Mouse (Mus musculus): Measurements from ENCODE around the gene Fkbp10.

Fkbp10 gene

GRCm38 (mm10) chr11:100411736-100412135 lies 3.8 kb upstream of the Fkbp10 start:
- DNase-seq (ENCODE audit: low spot score in 2 of 2), result no peak

GRCm38 (mm10) chr11:100413541-100413940 lies 2.0 kb upstream of the Fkbp10 start:
- no peak for DNase-seq (ENCODE audit: low spot score in 2 of 2)

- DNase-seq (ENCODE audit: low spot score in 2 of 2), result peak; percentile 30 to 66
Measured at GRCm38 (mm10) chr11:100414021-100414913, 1.2 kb upstream of the Fkbp10 start, which contains the start of gene P3h4. Gene P3h4, minus strand, starts transcription at chr11:100414836.

DNA sequence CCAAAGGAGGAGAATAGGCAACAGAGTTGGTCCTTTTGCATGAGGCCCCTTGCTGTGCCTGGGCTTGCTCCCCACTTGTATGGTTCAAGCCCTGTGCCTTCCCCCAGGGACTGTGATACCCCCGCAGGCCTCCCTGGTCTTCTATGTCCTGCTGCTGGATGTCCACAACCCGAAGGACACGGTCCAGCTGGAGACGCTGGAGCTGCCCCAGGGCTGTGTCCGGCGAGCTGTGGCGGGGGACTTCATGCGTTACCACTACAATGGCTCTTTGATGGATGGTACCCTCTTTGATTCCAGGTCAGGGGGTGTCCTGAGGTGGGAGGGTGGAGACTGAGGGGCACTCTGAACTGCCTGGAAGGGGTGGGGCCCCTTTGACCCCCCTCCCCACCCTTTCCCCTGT lies 6.0 kb downstream of the Fkbp10 start:
- DNase-seq (ENCODE audit: low spot score in 2 of 2), result no peak

DNA sequence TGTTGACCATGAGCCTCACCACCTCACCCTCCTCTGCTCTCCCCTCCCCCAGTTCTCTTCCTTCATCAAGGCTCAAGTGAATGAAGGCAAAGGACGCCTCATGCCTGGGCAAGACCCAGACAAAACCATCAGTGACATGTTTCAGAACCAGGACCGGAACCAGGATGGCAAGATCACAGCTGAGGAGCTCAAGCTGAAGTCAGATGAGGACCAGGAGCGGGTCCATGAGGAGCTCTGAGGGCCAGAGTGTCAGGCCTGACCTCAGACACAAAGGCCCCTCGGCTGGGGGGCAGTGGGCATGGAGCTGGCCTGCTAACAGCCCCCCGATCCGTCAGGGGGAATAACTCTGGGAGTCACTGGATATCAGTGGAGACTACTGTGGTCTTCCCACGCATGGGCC lies 8.3 kb downstream of the Fkbp10 start:
- no peak for DNase-seq (ENCODE audit: low spot score in 2 of 2)

- DNase-seq (ENCODE audit: low spot score in 2 of 2), result peak; percentile 28 to 81
Measured at GRCm38 (mm10) chr11:100425851-100426250, 10.4 kb downstream of the Fkbp10 start.

- no peak for DNase-seq (ENCODE audit: low spot score in 2 of 2)
Measured at GRCm38 (mm10) chr11:100426820-100427219, 11.3 kb downstream of the Fkbp10 start.

- DNase-seq (ENCODE audit: low spot score in 2 of 2), result no peak
Measured at GRCm38 (mm10) chr11:100428612-100429199, 13.2 kb downstream of the Fkbp10 start.

- DNase-seq (ENCODE audit: low spot score in 2 of 2), result no peak
Measured at GRCm38 (mm10) chr11:100430052-100430451, 14.6 kb downstream of the Fkbp10 start.

DNA sequence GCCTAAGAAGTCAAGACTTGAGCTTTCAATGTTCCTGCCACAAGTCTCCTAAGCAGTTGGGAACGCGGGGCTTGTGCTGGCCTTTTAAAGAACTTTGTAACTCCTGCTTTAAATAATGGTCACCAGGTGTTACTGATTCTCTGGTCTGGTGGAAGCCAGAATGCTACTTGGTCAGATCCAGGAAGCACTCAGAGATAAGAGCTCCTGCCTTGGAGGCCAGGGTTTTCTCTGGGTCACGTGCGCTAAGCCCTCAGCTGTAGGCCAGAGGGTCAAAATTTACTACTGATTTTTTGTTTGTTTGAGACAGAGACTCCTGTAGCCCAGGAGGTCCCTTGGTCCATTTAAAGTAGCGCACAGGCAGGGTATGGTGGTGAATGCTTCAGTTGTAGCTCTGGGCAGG lies 16.5 kb downstream of the Fkbp10 start:
- DNase-seq (ENCODE audit: low spot score in 2 of 2), result no peak

GRCm38 (mm10) chr11:100435678-100436246 lies 20.3 kb downstream of the Fkbp10 start:
- DNase-seq (ENCODE audit: low spot score in 2 of 2), result no peak

DNA sequence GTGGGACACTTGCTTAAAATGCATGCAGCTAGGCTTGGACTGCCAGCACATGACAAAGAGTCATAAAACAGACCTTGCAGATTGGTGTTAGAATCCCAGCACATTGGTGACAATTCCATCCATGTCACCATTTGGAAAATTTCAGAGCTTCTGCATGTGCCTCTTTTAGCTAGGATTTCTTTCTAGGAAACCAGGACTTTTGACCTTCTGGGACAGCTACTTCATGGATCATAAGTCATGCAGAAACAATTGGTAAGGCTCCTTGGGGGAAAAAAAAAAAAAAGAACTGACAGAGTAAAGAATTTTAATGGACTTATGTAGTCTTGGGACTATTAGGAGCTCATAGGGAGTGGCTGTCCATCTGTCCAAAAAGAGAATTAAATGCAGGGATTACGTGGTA lies 22.4 kb downstream of the Fkbp10 start:
- DNase-seq (ENCODE audit: low spot score in 2 of 2), result no peak

- DNase-seq (ENCODE audit: low spot score in 2 of 2), result peak; percentile 68 to 86
Measured at GRCm38 (mm10) chr11:100440691-100441522, 25.4 kb downstream of the Fkbp10 start.

GRCm38 (mm10) chr11:100441797-100442196 lies 26.3 kb downstream of the Fkbp10 start, which contains the start of the genes Nt5c3b and Klhl10:
Gene Nt5c3b, minus strand, starts transcription at chr11:100441808.
Gene Klhl10, plus strand, starts transcription at chr11:100441917.
- no peak for DNase-seq (ENCODE audit: low spot score in 2 of 2)

DNA sequence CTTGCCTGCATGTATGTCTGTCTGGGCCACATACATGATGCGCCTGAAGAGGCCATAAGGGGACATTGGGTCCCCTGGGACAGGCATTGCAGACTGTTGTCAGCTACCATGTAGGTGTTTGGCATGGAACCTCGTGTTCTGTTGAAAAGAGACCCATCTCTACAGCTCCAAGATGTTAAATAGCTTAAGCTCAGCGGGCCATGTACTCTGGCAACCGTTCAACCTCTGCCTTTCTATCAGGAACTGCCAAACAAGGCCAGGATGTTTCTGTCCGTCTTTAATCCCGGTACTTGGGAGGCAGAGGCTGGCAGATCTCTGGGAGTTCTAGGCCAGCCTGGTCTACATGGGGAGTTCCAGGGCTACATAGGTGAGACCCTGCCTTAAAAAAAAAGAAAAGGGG lies 27.1 kb downstream of the Fkbp10 start:
- no peak for DNase-seq (ENCODE audit: low spot score in 2 of 2)

DNA sequence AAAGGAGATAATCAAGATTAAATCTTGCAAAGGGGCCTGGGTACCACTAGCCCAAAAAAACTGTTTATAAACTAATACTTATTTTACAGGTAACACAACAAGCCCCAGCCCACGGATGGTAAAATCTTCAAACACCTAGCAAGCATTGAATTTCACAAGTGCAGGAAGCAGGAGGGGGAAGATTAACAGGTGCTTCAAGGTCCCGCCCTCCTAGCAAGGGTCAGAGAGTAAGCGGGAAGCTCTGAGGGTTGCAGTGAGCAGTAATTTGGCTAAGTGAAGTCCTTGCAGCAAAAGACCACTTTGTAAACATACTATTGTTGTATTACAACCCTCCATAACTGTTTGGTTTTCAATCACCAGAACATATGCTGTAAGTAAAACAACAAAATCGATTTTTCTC lies 41.8 kb downstream of the Fkbp10 start:
- no peak for DNase-seq (ENCODE audit: low spot score in 2 of 2)

GRCm38 (mm10) chr11:100457711-100458110 lies 42.2 kb downstream of the Fkbp10 start:
- no peak for DNase-seq (ENCODE audit: low spot score in 2 of 2)

- DNase-seq (ENCODE audit: low spot score in 2 of 2), result no peak
Measured at GRCm38 (mm10) chr11:100462699-100463098, 47.2 kb downstream of the Fkbp10 start.

DNA sequence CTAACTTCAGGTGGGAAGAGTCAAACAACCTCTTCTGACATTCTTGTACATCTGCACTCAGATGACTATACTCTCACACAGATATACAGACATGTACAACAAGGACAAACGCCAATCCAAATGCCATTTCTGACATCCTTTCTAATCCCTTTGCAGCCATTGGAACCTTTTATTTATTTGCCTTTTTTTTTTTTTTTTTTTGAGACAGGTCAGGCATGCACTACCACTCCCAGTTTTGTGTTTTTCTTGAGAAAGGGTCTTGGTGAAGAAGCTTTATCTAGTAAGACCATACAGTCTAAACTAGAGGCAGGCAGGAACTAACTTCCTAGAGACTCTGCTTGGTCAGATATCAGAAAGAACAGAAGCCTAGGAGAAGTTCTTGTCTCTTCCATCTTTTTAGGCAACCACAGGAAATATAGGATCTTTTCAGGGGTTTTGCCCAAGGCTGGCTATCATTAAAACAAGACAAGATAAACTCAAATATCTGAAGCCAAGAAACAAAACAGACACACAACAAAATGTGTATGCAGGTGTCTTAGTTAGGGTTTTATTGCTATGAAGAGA lies 49.8 kb downstream of the Fkbp10 start:
- DNase-seq (ENCODE audit: low spot score in 2 of 2), result no peak

- DNase-seq (ENCODE audit: low spot score in 2 of 2), result no peak
Measured at GRCm38 (mm10) chr11:100465833-100466232, 50.3 kb downstream of the Fkbp10 start.

Data from spleen, postnatal 10 days (tissue).